Mouse (Mus musculus) frontal cortex, postnatal 36 days (tissue): Measurements from ENCODE around the gene Rrad.

ENCODE experiments used
- DNase-seq, 2 experiments: peaks; one replicate each; pipeline ENCODE4 v3.0.0; 2022; ENCODE audit warnings: low spot score in 2 of 2

Rrad gene

DNA sequence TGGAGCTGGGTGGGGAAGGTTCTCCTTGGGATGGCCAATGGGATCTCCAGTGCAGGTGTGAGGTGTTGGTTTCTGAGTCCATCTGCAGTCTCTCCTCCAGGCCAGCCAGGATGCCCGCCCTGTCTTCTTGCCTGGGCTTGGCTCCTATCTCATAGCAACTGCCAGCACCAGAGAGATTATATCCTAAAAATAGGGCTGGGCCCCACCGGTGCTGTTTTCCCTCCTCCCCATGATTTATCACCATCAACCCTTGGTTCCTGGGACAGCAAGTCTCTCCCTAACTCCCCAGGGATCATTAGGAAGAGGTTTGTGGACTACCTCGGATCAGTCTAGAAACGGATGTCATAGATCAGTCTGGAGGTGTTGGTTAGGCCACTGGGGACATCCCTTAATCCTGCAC, 18.0 kb downstream of the Rrad start:
- no peak for DNase-seq

GRCm38 (mm10) chr8:104611613-104612012, 19.5 kb downstream of the Rrad start:
- no peak for DNase-seq

DNA sequence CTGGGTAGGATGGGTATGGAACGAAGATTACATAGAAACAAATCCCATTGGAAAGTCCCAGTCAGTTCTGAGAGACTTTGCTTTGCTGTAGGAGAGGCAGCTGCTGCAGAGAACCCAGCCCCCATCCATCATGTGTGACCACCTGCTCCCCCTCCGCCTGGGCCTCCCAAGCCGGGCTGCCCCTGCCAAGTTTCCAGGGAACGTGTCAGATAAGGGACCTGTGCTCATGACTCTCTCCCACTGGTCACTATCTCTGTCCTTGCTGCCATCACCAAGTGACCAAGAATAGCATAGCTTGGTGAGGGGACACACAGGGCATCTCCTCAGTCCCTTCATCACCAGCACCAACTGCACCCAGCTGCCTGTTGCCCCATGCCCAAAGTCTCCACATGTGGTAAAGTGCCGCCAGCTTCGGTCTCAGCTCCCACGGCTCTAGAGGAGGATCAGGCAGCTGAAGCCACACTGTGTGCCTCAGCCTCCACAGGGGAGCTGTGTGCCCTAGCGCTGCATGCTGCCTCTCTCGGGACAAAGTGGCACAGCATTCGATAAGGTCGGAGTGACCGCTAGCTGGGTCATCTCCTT, 20.9 kb downstream of the Rrad start:
- no peak for DNase-seq

DNA sequence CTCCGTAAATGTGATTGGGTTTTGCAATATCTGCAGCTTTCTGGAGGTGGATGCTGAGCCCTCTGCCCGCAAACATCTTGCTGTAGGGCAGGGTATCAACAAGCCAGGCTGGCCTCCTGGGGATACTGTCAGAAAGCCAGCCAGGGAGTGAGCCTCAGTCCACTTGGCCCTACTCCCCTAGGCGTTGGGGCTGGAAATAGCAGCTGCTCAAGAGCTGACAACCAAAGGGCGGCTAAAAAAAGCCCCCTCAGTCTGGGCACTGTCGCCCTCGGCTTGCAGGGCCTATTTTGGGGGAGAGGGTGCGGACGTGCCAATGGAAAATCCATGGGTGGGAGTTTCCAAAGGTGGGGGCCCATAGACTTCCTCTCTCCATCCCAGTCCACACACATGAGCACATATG, 21.9 kb downstream of the Rrad start:
- DNase-seq: no peak

- DNase-seq: no peak
Observed at GRCm38 (mm10) chr8:104607944-104608343, 23.2 kb downstream of the Rrad start.

GRCm38 (mm10) chr8:104606329-104606728, 24.8 kb downstream of the Rrad start:
- DNase-seq: no peak

GRCm38 (mm10) chr8:104603245-104603593, 27.9 kb downstream of the Rrad start:
- no peak for DNase-seq

GRCm38 (mm10) chr8:104602468-104603244, 28.5 kb downstream of the Rrad start:
- DNase-seq: peak; percentile 76 to 86

GRCm38 (mm10) chr8:104601941-104602371, 29.2 kb downstream of the Rrad start:
- no peak for DNase-seq

DNA sequence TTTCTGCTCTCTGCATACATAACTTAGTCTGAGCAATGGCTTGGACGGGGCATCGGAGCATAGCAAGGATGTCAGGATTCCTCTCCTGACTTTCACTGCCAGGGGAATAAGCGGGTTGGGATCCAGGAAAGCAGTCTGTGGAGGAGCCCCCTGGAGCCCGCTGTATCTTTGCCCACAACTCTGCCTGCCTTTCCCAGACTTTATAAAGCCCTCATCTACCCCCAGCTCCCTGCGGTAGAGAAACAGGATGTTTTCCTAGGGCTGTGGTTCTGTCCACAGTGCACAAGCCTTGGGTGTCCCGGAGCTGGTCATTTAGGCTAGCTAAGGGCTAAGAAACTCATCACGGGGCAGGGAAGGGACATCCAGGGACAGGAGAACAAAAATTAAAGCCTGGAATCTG, 29.7 kb downstream of the Rrad start:
- DNase-seq: no peak

- no peak for DNase-seq
Observed at GRCm38 (mm10) chr8:104598496-104598895, 32.6 kb downstream of the Rrad start.

DNA sequence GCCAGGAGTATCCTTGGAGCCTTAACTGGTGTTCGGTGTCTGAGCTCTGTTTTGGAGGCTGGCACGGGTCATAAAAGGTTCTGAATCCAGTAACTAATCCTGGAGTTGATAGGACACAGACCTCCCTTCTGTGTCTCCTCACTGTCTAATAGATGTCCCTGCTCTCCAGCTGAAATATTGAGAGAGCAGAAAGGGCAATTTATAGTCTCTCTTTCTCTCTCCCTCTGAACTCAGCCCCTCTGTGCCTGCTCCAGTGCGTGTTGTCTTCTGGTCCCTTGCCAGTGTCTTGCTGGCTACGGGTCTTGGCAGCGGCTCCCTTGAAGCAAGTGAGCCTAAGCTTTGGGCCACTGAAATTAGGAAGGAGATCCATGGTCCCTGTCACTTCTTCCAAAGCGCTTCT, 33.5 kb downstream of the Rrad start:
- DNase-seq: no peak

DNA sequence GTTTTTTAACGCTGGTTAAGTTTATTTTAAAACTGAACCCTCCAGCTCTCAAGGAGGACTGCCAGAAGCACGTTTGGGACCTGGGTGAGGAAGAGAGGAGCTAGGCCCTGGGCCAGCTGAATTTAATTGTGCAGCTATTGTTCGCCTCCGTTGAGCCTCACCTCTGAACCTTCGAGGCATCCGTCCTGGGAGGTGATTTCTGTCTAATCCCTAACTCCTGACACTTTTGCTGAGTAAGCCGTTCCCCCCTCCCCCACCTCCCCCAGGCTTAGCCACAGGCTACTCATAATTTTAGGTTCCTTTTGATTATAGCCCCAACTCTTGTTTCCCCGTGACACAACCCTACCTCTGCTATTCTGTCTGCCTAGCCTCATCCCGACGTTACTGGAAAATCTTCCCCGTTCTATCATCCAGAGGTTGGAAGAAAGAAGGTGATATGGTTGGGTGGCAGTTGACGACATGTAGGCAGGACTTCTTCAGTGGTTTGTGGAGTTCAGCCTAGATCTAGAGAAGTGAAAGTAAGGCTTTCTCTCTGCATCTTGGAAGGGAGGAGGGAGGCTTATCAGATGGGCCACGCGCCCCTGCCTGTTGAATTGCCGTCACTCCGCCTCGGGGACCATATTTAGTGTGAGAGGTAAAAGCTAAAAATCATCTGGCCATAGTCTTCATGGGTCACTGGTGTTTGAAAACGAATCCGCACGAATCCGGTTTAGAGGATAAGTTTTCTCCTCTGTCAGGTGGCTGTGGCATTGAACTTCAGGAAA, 35.2 kb downstream of the Rrad start:
- no peak for DNase-seq

DNA sequence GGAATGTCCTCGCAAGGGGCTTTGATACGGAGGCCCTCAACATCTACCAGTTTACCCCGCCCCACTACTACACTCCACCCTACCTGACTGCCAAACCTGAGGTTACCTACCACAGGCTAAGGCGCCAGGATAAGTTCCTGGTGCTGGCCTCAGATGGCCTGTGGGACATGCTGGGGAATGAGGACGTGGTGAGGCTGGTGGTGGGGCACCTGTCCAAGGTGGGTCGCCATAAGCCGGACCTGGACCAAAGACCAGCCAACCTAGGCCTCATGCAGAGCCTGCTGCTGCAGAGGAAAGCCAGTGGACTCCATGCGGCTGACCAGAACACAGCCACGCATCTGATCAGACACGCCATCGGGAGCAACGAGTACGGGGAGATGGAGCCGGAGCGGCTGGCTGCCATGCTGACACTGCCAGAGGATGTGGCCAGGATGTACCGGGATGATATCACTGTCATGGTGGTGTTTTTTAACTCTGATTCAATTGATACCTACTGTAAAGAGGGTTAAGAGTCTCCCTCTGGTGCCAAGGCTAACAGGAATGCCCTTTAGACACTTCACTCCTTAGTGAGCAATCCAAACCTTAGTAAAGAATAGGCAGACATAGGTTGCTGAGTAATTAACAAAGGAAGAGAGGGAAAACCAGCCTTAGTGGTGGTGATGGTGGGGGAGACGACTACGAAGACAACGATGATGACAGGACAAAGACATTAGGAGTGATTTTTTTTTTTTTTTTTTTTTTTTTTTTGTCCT, 36.3 kb downstream of the Rrad start:
- DNase-seq: no peak

- DNase-seq: no peak
Observed at GRCm38 (mm10) chr8:104593536-104594325, 37.4 kb downstream of the Rrad start.

DNA sequence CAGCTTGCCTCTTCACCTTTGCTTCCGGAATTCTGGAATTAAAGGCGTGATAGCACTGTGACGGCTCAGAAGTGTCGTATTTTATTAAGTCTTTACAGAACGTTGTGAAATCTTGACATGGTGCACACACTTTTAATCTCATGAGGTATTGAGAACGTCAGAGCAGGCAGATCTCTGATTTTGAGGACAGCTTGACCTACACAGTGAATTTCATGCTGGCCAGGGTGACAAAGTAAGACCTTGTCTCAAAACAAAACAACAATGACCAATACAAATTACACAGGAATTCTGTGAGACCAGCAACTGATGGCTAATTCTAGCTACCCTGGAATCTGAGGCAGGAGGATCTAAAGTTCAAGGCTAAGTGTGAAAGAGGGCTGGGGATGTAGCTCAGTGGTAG, 38.6 kb downstream of the Rrad start:
- no peak for DNase-seq

DNA sequence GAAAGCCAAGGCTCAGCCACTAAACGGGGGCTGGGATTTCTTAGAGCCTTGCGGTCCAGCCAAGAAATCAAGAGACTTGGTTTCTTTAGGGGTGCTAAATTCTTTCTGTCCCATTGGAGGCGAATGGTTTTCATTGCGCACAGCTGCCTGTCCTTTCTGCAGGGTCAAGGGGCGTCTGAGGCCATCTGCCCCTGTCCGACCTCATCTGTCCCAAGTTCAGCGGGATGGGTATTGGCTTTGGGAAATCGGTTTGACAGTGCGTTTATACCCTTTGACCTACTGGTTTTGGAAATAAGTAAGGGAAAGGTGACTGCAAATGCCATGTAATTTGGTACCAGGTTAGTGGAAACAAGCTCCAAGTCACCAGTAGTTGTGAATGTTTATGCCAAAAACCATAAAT, 39.3 kb downstream of the Rrad start:
- no peak for DNase-seq

DNA sequence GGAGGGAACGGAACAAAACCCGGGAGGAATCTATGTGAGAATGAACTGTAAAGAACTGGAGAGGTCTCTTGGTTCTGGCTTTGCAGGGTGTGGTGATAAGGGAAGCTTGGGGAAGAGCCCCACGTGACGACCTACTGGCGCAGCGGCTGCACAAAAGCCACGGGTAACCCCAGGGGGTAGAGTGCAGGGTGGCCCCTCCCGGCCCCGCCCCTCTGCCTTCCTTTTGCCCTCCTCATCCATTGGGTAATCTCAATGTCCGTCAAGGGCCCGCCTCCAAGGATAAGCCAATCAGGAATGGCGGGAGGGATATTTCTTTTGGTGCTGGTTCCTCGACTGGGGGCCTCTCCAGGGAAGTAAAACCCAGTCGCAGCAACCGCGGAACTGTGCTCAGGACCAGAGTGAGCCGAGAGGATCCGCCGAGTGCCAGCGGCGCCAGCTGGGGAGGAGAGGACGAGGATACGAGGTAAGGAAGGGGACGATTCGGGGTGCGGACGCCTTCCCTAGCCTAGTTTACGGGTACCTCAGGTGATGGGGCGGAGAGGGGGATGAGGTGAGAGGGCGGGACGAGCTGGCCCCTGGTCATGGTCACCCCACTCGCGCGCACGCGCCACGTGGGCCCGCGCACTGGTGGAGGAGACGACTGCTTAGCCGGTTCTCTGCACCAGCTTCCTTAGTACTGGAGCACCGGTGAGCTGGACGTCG, 39.8 kb downstream of the Rrad start, which contains the start of gene Pdp2:
Gene Pdp2 (plus strand): TSS at position 319 of the 702 bp plus-strand sequence.
- DNase-seq: peak; percentile 91 to 94

- DNase-seq: no peak
Observed at GRCm38 (mm10) chr8:104590284-104590683, 40.8 kb downstream of the Rrad start.

DNA sequence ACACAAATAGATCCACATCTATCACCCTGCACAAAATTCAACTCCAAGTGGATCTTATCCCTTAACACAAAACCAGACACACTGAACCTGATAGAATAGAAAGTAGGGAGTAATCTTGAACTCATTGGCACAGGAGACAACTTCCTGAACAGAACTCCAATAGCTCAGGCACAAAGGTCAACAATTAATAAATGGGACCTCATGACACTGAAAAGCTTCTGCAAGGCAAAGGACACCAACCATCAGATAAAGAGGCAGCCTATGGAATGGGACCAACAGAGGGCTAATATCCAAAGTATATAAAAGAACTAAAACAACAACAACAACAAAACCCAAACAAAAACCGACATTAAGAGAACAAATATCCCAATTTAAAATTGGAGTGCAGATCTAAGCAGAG, 46.6 kb downstream of the Rrad start:
- no peak for DNase-seq
